Mouse (Mus musculus) spleen, adult 2 months (tissue): Measurements from ENCODE around the gene P4hb.

Experiments
- CTCF ChIP-seq: fragments of 200-500 bp; IDR thresholded peaks from 2 replicates; pipeline ENCODE4 v1.5.1; 2011; ENCODE audit warnings: mild to moderate bottlenecking, inconsistent platforms; ENCODE audit not compliant: insufficient read depth, insufficient read length, insufficient replicate concordance; ENCODE audit errors: extremely low read depth
- POLR2A ChIP-seq: fragments of 200-500 bp; IDR thresholded peaks from 2 replicates; pipeline ENCODE4 v1.6.1; 2011; ENCODE audit warnings: low read depth, low read length, inconsistent platforms

GRCm38 (mm10) chr11:120577211-120578023, 4.4 kb upstream of the P4hb start:
- TF ChIP-seq CTCF, result no peak
- no peak for TF ChIP-seq POLR2A
